Mouse (Mus musculus): ENCODE measurements around the gene Ralgapa2. TPM values are rescaled to one million over a fixed set of nuclear protein-coding genes. Genes with fewer than 3 reads are reported as not detected.

Gene Ralgapa2
- polyA plus RNA-seq, 1 experiment from 2014 or later: 4.9 TPM

GRCm38 (mm10) chr2:146524685-146525415, 12.7 kb upstream of the Ralgapa2 start:
- Histone ChIP-seq H3K27ac (ENCODE audit: low read depth, low read length) (no peak overlapping the region), H3K4me3 (ENCODE audit: low read depth, low read length) (no peak overlapping the region), H3K4me1 (replicated peaks; ENCODE audit: control insufficient read depth, insufficient read depth, low read length) (no peaks in the 10 kb centered on the region), H3K4me2 (replicated peaks; ENCODE audit: low read depth) (peak overlapping the region; percentile 14; the same call in 1 of the 2 replicates), H3K9me3 (ENCODE audit: control insufficient read depth) (no peaks in the 10 kb centered on the region), H3K9ac (ENCODE audit: low read depth, low read length) (no peak overlapping the region), H3K27me3 (replicated peaks; ENCODE audit: control insufficient read depth, insufficient read depth, low read length) (no peaks in the 10 kb centered on the region), H3K36me3 (ENCODE audit: control insufficient read depth, insufficient read depth) (no peaks in the 10 kb centered on the region)
- 30% methylated on average over 4 of the region's 4 CpGs for WGBS
- TF ChIP-seq CTCF (IDR thresholded peaks at IDR 0.05; ENCODE audit: low read depth): no peak
- ATAC-seq: peak; percentile 88

GRCm38 (mm10) chr2:146516894-146517293, 4.8 kb upstream of the Ralgapa2 start:
- H3K27ac ChIP-seq (ENCODE audit: low read depth, low read length): no peak overlapping the region
- no peaks in the 10 kb centered on the region for H3K27me3 ChIP-seq (replicated peaks; ENCODE audit: control insufficient read depth, insufficient read depth, low read length)
- no peak overlapping the region for H3K4me2 ChIP-seq (replicated peaks; ENCODE audit: low read depth)
- H3K9me3 ChIP-seq (ENCODE audit: control insufficient read depth): no peaks in the 10 kb centered on the region
- no peak for TF ChIP-seq CTCF (IDR thresholded peaks at IDR 0.05; ENCODE audit: low read depth)
- no peaks in the 10 kb centered on the region for H3K36me3 ChIP-seq (ENCODE audit: control insufficient read depth, insufficient read depth)
- ATAC-seq: no peak
- no peak overlapping the region for H3K4me3 ChIP-seq (ENCODE audit: low read depth, low read length)
- H3K4me1 ChIP-seq (replicated peaks; ENCODE audit: control insufficient read depth, insufficient read depth, low read length): no peaks in the 10 kb centered on the region
- no peak overlapping the region for H3K9ac ChIP-seq (ENCODE audit: low read depth, low read length)
- WGBS: 75% methylated on average over 2 of the region's 2 CpGs

GRCm38 (mm10) chr2:146515081-146515480, 2.9 kb upstream of the Ralgapa2 start:
- no peak overlapping the region for H3K4me2 ChIP-seq (replicated peaks; ENCODE audit: low read depth)
- H3K9me3 ChIP-seq (ENCODE audit: control insufficient read depth): no peaks in the 10 kb centered on the region
- WGBS: 76% methylated on average over 2 of the region's 2 CpGs
- no peak overlapping the region for H3K9ac ChIP-seq (ENCODE audit: low read depth, low read length)
- TF ChIP-seq CTCF (IDR thresholded peaks at IDR 0.05; ENCODE audit: low read depth): no peak
- no peak overlapping the region for H3K4me3 ChIP-seq (ENCODE audit: low read depth, low read length)
- H3K27me3 ChIP-seq (replicated peaks; ENCODE audit: control insufficient read depth, insufficient read depth, low read length): no peaks in the 10 kb centered on the region
- no peak for ATAC-seq
- H3K36me3 ChIP-seq (ENCODE audit: control insufficient read depth, insufficient read depth): no peaks in the 10 kb centered on the region
- H3K27ac ChIP-seq (ENCODE audit: low read depth, low read length): no peak overlapping the region
- no peaks in the 10 kb centered on the region for H3K4me1 ChIP-seq (replicated peaks; ENCODE audit: control insufficient read depth, insufficient read depth, low read length)

- WGBS: 60% methylated on average over 2 of the region's 2 CpGs
- Histone ChIP-seq H3K27ac (ENCODE audit: low read depth, low read length) (no peak overlapping the region), H3K36me3 (ENCODE audit: control insufficient read depth, insufficient read depth) (no peaks in the 10 kb centered on the region), H3K4me2 (replicated peaks; ENCODE audit: low read depth) (peak overlapping the region; percentile 87), H3K9me3 (ENCODE audit: control insufficient read depth) (no peaks in the 10 kb centered on the region), H3K4me1 (replicated peaks; ENCODE audit: control insufficient read depth, insufficient read depth, low read length) (no peaks in the 10 kb centered on the region), H3K27me3 (replicated peaks; ENCODE audit: control insufficient read depth, insufficient read depth, low read length) (no peaks in the 10 kb centered on the region), H3K9ac (ENCODE audit: low read depth, low read length) (no peak overlapping the region), H3K4me3 (ENCODE audit: low read depth, low read length) (0 out of 2 replicates have a peak overlapping the region, but pooled peaks have one; percentile 95)
- ATAC-seq: no peak
- TF ChIP-seq CTCF (IDR thresholded peaks at IDR 0.05; ENCODE audit: low read depth): no peak
Observed at GRCm38 (mm10) chr2:146512581-146512920, 407 bp upstream of the Ralgapa2 start.

DNA sequence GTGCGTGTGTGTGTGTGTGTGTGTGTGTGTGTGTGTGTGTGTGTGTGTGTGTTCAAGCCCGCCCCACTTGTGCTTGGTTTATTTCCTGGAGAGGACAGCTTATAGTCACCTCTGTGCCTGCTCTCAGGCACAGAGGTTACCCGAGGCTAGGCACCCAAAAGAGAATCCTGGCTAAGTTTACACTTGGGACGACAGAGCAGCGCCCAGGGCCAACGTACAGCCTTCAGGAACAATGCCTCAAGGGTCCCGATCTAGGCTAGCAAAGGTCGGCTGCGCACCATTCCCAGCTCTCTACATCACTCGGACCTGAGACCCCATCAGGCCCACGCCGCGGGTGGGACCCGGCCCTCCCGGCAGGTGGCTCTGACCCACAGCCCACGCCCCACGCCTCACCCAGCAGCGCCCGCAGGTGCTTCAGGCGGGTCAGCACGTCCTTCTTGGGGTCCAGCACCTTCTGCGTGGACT, 711 bp downstream of the Ralgapa2 start:
- H3K27ac ChIP-seq (ENCODE audit: low read depth, low read length): peak overlapping the region; percentile 74
- H3K36me3 ChIP-seq (ENCODE audit: control insufficient read depth, insufficient read depth): no peaks in the 10 kb centered on the region
- H3K4me2 ChIP-seq (replicated peaks; ENCODE audit: low read depth): peak overlapping the region; percentile 87
- no peak for TF ChIP-seq CTCF (IDR thresholded peaks at IDR 0.05; ENCODE audit: low read depth)
- H3K9me3 ChIP-seq (ENCODE audit: control insufficient read depth): no peaks in the 10 kb centered on the region
- WGBS: under 1% methylated on average over 22 of the region's 22 CpGs
- H3K4me3 ChIP-seq (ENCODE audit: low read depth, low read length): peak overlapping the region; percentile 95
- H3K4me1 ChIP-seq (replicated peaks; ENCODE audit: control insufficient read depth, insufficient read depth, low read length): no peaks in the 10 kb centered on the region
- peak; percentile 12 for ATAC-seq
- H3K27me3 ChIP-seq (replicated peaks; ENCODE audit: control insufficient read depth, insufficient read depth, low read length): no peaks in the 10 kb centered on the region
- peak overlapping the region; percentile 89 for H3K9ac ChIP-seq (ENCODE audit: low read depth, low read length)

DNA sequence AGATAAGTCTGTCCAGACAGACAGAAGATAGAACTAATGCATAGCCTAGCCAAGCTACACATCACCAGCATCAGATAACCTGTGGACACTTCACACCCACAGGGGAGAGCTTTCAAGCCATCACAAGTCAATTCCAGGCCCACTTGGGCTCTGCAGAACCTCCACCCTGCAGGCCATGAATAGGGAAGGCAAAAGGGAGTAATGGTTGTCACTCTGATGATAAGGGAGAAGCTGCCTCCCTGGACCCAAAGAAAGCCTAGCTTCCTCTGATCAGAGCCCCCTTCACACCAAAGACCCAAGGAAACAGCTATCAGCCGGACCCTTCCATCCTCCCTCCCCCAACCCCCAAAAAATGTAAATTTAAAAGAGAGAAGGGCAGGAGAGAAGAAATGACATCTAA, 1.4 kb downstream of the Ralgapa2 start:
- no peaks in the 10 kb centered on the region for H3K4me1 ChIP-seq (replicated peaks; ENCODE audit: control insufficient read depth, insufficient read depth, low read length)
- ATAC-seq: no peak
- WGBS: 19% methylated on average over 1 of the region's 1 CpGs
- H3K36me3 ChIP-seq (ENCODE audit: control insufficient read depth, insufficient read depth): no peaks in the 10 kb centered on the region
- H3K4me2 ChIP-seq (replicated peaks; ENCODE audit: low read depth): peak overlapping the region; percentile 87
- TF ChIP-seq CTCF (IDR thresholded peaks at IDR 0.05; ENCODE audit: low read depth): no peak
- no peak overlapping the region for H3K9ac ChIP-seq (ENCODE audit: low read depth, low read length)
- peak overlapping the region; percentile 95 for H3K4me3 ChIP-seq (ENCODE audit: low read depth, low read length)
- no peak overlapping the region for H3K27ac ChIP-seq (ENCODE audit: low read depth, low read length)
- H3K9me3 ChIP-seq (ENCODE audit: control insufficient read depth): no peaks in the 10 kb centered on the region
- H3K27me3 ChIP-seq (replicated peaks; ENCODE audit: control insufficient read depth, insufficient read depth, low read length): no peaks in the 10 kb centered on the region
